ENCODE assay signal across 11 mouse cellular contexts in the genomic region with DNA sequence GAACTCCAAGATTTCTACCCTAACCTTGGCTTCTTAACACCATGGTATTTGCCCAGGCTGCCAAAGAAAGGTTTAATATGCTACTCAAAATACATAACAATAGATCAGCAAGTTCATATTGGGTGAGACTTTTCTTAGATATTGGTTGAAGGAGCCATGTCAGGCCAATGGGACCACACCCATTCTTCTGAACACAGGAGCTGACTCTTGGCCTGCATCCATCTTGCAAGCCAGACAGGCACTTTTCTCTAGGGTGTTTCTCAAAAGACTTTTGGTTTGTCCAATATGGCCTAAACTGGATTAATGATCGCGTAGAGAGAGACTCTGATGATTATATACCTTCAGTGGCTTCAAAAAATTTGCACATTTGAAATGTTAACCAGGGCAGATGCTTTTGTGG. TPM values are rescaled to one million over a fixed set of nuclear protein-coding genes. Genes with fewer than 3 reads are reported as not detected.
DNase-seq lines count a peak whose midpoint lies in the region; ATAC-seq and TF ChIP-seq lines count a peak whose summit lies in the region.
"Had no signal": no experiment of that assay in that cellular context is flagged by ENCODE, and none has a peak within 500 bp of the region (broad histone marks: within the 10 kb centered on the region; RNA-seq: fewer than 3 reads in every experiment).

No protein-coding gene starts in this region.

- WGBS in intestine, embryonic 14.5 days = 93% methylated on average over 2 of the region's 2 CpGs
- WGBS in intestine, postnatal 0 days = 92% methylated on average over 2 of the region's 2 CpGs
- WGBS in intestine, embryonic 15.5 days = 92% methylated on average over 2 of the region's 2 CpGs

- no peaks in the 10 kb centered on the region for H3K27me3 ChIP-seq in intestine, embryonic 14.5 days (replicated peaks; ENCODE audit: control insufficient read depth, insufficient read depth, low read length)
- no peaks in the 10 kb centered on the region for H3K27me3 ChIP-seq in intestine, postnatal 0 days (replicated peaks; ENCODE audit: control insufficient read depth, insufficient read depth, low read length)
- no peaks in the 10 kb centered on the region for H3K27me3 ChIP-seq in intestine, embryonic 15.5 days (replicated peaks)
- H3K27me3 ChIP-seq: hindbrain, embryonic 15.5 days had no signal

- H3K9ac ChIP-seq in intestine, embryonic 14.5 days (ENCODE audit: low read length) = no peak overlapping the region
- H3K9ac ChIP-seq in intestine, postnatal 0 days (ENCODE audit: low read depth, low read length) = no peak overlapping the region
- H3K9ac ChIP-seq in intestine, embryonic 15.5 days = no peak overlapping the region
- H3K9ac ChIP-seq: hindbrain, embryonic 15.5 days; liver, embryonic 14.5 days had no signal

- peak overlapping the region; percentile 11; the same call in 1 of the 2 replicates for H3K4me3 ChIP-seq in intestine, embryonic 14.5 days (ENCODE audit: low read depth, low read length)
- no peak overlapping the region for H3K4me3 ChIP-seq in intestine, postnatal 0 days (ENCODE audit: low read depth, low read length)
- no peak overlapping the region for H3K4me3 ChIP-seq in intestine, embryonic 15.5 days (replicated peaks)
- H3K4me3 ChIP-seq: hindbrain, embryonic 15.5 days had no signal

- H3K4me2 ChIP-seq in intestine, embryonic 14.5 days (ENCODE audit: low read length) = peak overlapping the region; percentile 67
- H3K4me2 ChIP-seq in intestine, postnatal 0 days (replicated peaks; ENCODE audit: low read depth) = no peak overlapping the region
- peak overlapping the region; percentile 33; the same call in 1 of the 2 replicates for H3K4me2 ChIP-seq in intestine, embryonic 15.5 days (replicated peaks)
- H3K4me2 ChIP-seq: hindbrain, embryonic 15.5 days; midbrain, embryonic 11.5 days had no signal

- no peak for ATAC-seq in intestine, embryonic 14.5 days (replicated peaks; ENCODE audit: low FRiP score, low TSS enrichment, low read depth)
- no peak for ATAC-seq in intestine, postnatal 0 days
- no peak for ATAC-seq in intestine, embryonic 15.5 days

- DNase-seq in intestine, embryonic 14.5 days (ENCODE audit: low spot score) = no peak
- DNase-seq in 3T3-L1 (ENCODE audit: low read depth, low spot score) = peak; percentile 57
- peak; percentile 28 for DNase-seq in NIH3T3 (ENCODE audit: low read depth)
- no peak for DNase-seq in frontal cortex, postnatal 36 days (ENCODE audit: low spot score in 2 of 2)
- DNase-seq in cerebellum, postnatal 36 days = no peak
- DNase-seq: right cerebral cortex, postnatal 4 days had no signal

- no peak overlapping the region for H3K27ac ChIP-seq in intestine, embryonic 14.5 days (ENCODE audit: low read depth)
- no peak overlapping the region for H3K27ac ChIP-seq in intestine, postnatal 0 days (ENCODE audit: low read depth, low read length)
- H3K27ac ChIP-seq in intestine, embryonic 15.5 days = no peak overlapping the region
- H3K27ac ChIP-seq: hindbrain, embryonic 15.5 days; liver, embryonic 14.5 days had no signal

- no peaks in the 10 kb centered on the region for H3K9me3 ChIP-seq in intestine, embryonic 14.5 days (ENCODE audit: control insufficient read depth, low read length)
- no peaks in the 10 kb centered on the region for H3K9me3 ChIP-seq in intestine, postnatal 0 days (ENCODE audit: control insufficient read depth)
- H3K9me3 ChIP-seq in intestine, embryonic 15.5 days = no peaks in the 10 kb centered on the region
- H3K9me3 ChIP-seq: hindbrain, embryonic 15.5 days had no signal

- TF ChIP-seq CTCF in intestine, postnatal 0 days (IDR thresholded peaks at IDR 0.05; ENCODE audit: low read depth) = no peak

- H3K4me1 ChIP-seq in intestine, embryonic 14.5 days (replicated peaks; ENCODE audit: control insufficient read depth, insufficient read depth, low read length) = peaks cover 41% of the 10 kb centered on the region
- no peaks in the 10 kb centered on the region for H3K4me1 ChIP-seq in intestine, postnatal 0 days (replicated peaks; ENCODE audit: control insufficient read depth, insufficient read depth, low read length)
- H3K4me1 ChIP-seq in intestine, embryonic 15.5 days (replicated peaks) = peaks cover 10% of the 10 kb centered on the region

- H3K36me3 ChIP-seq in intestine, embryonic 14.5 days (ENCODE audit: control insufficient read depth, insufficient read depth, low read length) = no peaks in the 10 kb centered on the region
- no peaks in the 10 kb centered on the region for H3K36me3 ChIP-seq in intestine, postnatal 0 days (ENCODE audit: control insufficient read depth, insufficient read depth)
- no peaks in the 10 kb centered on the region for H3K36me3 ChIP-seq in intestine, embryonic 15.5 days
- H3K36me3 ChIP-seq: hindbrain, embryonic 15.5 days had no signal

RNA-seq across cellular contexts. Expression of a gene that starts 4.3 kb away (rescaled TPM):
- polyA plus RNA-seq in intestine, embryonic 14.5 days (2014; fragmentation: Nextera tagmentation; extraction: Ambion mirVana) = 78.4 and 80.1 TPM in 2 replicates
- 37.2 and 37.7 TPM in 2 replicates for polyA plus RNA-seq in intestine, postnatal 0 days (2015; fragmentation: Nextera tagmentation; extraction: Ambion mirVana)
- 71.8 and 81.4 TPM in 2 replicates for polyA plus RNA-seq in intestine, embryonic 15.5 days (2015; fragmentation: Nextera tagmentation; extraction: Ambion mirVana)

Comparison
In these comparisons a context has a peak if more than half of its experiments do, and no peak if none do; other contexts are left out.
1. DNase-seq: peak in 3T3-L1 (single experiment) and NIH3T3 (single experiment); none in intestine, embryonic 14.5 days (single experiment), frontal cortex, postnatal 36 days (0 of 2) and cerebellum, postnatal 36 days (0 of 2).